Mouse (Mus musculus): ENCODE measurements at regions not wholly inside any gene's neighbourhood (a gene's known extent, or its start where the extent isn't known, plus 50 kb on each side); places are given as distances from the start of the nearest gene placed in this dataset.
A peak's percentile ranks its signal among the peaks of the same experiment; 100 is the strongest.

GRCm38 (mm10) chr11:112153198-112153597, 628.8 kb upstream of the Sox9 start:
- intact Hi-C loops (cut with DNase I), result no loop called here

GRCm38 (mm10) chr11:112154712-112155319, 627.2 kb upstream of the Sox9 start:
- DNase-seq, result no peak
- intact Hi-C loops (cut with DNase I), result no loop called here

More at GRCm38 (mm10) chr11:112153198-112153597, 628.8 kb upstream of the Sox9 start:
- no peak for DNase-seq

GRCm38 (mm10) chr11:112155339-112155955, 626.6 kb upstream of the Sox9 start:
- intact Hi-C loops (cut with DNase I), result no loop called here
- no peak for DNase-seq

GRCm38 (mm10) chr11:112163681-112164265, 618.3 kb upstream of the Sox9 start:
- DNase-seq, result no peak
- intact Hi-C loops (cut with DNase I), result no loop called here

- intact Hi-C loops (cut with DNase I), result no loop called here
Measured at GRCm38 (mm10) chr11:112173585-112173984, 608.4 kb upstream of the Sox9 start.

GRCm38 (mm10) chr11:112175302-112175701, 606.7 kb upstream of the Sox9 start:
- no peak for DNase-seq
- intact Hi-C loops (cut with DNase I), result no loop called here

More at GRCm38 (mm10) chr11:112173585-112173984, 608.4 kb upstream of the Sox9 start:
- DNase-seq, result no peak

- intact Hi-C loops (cut with DNase I), result no loop called here
- no peak for DNase-seq
Measured at GRCm38 (mm10) chr11:112180666-112181065, 601.4 kb upstream of the Sox9 start.

GRCm38 (mm10) chr11:112197620-112198268, 584.3 kb upstream of the Sox9 start:
- intact Hi-C loops (cut with DNase I), result no loop called here
- DNase-seq, result no peak

- intact Hi-C loops (cut with DNase I), result no loop called here
- DNase-seq, result no peak
Measured at GRCm38 (mm10) chr11:112204561-112204960, 577.5 kb upstream of the Sox9 start.

GRCm38 (mm10) chr11:112209414-112209813, 572.6 kb upstream of the Sox9 start:
- peak; percentile 24 to 27 for DNase-seq
- intact Hi-C loops (cut with DNase I), result loop anchor here (5.0 kb wide), 2 partner anchors 672 to 958 kb away; no protein-coding TSS in a partner anchor

GRCm38 (mm10) chr11:112219046-112219720, 562.8 kb upstream of the Sox9 start:
- DNase-seq, result no peak
- intact Hi-C loops (cut with DNase I), result no loop called here

GRCm38 (mm10) chr11:112234492-112235116, 547.4 kb upstream of the Sox9 start:
- no peak for DNase-seq
- intact Hi-C loops (cut with DNase I), result no loop called here

- no peak for DNase-seq
- intact Hi-C loops (cut with DNase I), result no loop called here
Measured at GRCm38 (mm10) chr11:112238960-112239884, 542.8 kb upstream of the Sox9 start.

GRCm38 (mm10) chr11:112252548-112252947, 529.5 kb upstream of the Sox9 start:
- DNase-seq, result no peak
- intact Hi-C loops (cut with DNase I), result no loop called here

- DNase-seq, result no peak
- intact Hi-C loops (cut with DNase I), result no loop called here
Measured at GRCm38 (mm10) chr11:112253061-112253460, 529.0 kb upstream of the Sox9 start.

- intact Hi-C loops (cut with DNase I), result no loop called here
Measured at GRCm38 (mm10) chr11:112256326-112256725, 525.7 kb upstream of the Sox9 start.

GRCm38 (mm10) chr11:112264077-112264476, 517.9 kb upstream of the Sox9 start:
- intact Hi-C loops (cut with DNase I), result no loop called here

More at GRCm38 (mm10) chr11:112256326-112256725, 525.7 kb upstream of the Sox9 start:
- no peak for DNase-seq

GRCm38 (mm10) chr11:112270911-112271310, 511.1 kb upstream of the Sox9 start:
- intact Hi-C loops (cut with DNase I), result no loop called here
- no peak for DNase-seq

More at GRCm38 (mm10) chr11:112264077-112264476, 517.9 kb upstream of the Sox9 start:
- no peak for DNase-seq

- DNase-seq, result no peak
- intact Hi-C loops (cut with DNase I), result no loop called here
Measured at GRCm38 (mm10) chr11:112278566-112278965, 503.5 kb upstream of the Sox9 start.
